Mouse (Mus musculus) neural tube, embryonic 13.5 days (tissue): ENCODE measurements around the gene Josd1. TPM values are rescaled to one million over a fixed set of nuclear protein-coding genes. Genes with fewer than 3 reads are reported as not detected.
A peak's percentile ranks its signal among the peaks of the same experiment; 100 is the strongest.

Experiments
- ATAC-seq: fragments of 200-750 bp; cut with Nextera tagmentation; 2 replicates; pipeline ENCODE4 v1.8.0; 2017; ENCODE audit warnings: low read depth, mild to moderate bottlenecking, moderate TSS enrichment, moderate library complexity
- H3K27ac ChIP-seq: fragments of 300-500 bp; sonication (generic); replicated peaks from 2 replicates; pipeline ENCODE4 v1.5.1; 2015; ENCODE audit warnings: moderate library complexity, mild to moderate bottlenecking, inconsistent platforms
- H3K27me3 ChIP-seq: fragments of 300-500 bp; sonication (generic); 2 replicates; pipeline ENCODE4 v1.6.1; 2015; ENCODE audit warnings: mild to moderate bottlenecking, inconsistent platforms
- H3K36me3 ChIP-seq: fragments of 300-500 bp; sonication (generic); 2 replicates; pipeline ENCODE4 v1.6.1; 2015; ENCODE audit warnings: mild to moderate bottlenecking, inconsistent platforms
- H3K4me1 ChIP-seq: fragments of 300-500 bp; sonication (generic); replicated peaks from 2 replicates; pipeline ENCODE4 v1.6.1; 2015; ENCODE audit warnings: inconsistent platforms
- H3K4me2 ChIP-seq: fragments of 300-500 bp; sonication (generic); 2 replicates; pipeline ENCODE4 v1.6.1; 2015; ENCODE audit warnings: inconsistent platforms, mild to moderate bottlenecking, moderate library complexity
- H3K4me3 ChIP-seq: fragments of 300-500 bp; sonication (generic); 2 replicates; pipeline ENCODE4 v1.5.1; 2015; ENCODE audit warnings: mild to moderate bottlenecking, inconsistent platforms
- H3K9ac ChIP-seq: fragments of 300-500 bp; sonication (generic); 2 replicates; pipeline ENCODE4 v1.6.1; 2015; ENCODE audit warnings: moderate library complexity, mild to moderate bottlenecking, inconsistent platforms
- H3K9me3 ChIP-seq: fragments of 300-500 bp; sonication (generic); 2 replicates; pipeline ENCODE4 v1.6.1; 2016; ENCODE audit warnings: inconsistent platforms
- WGBS: fragments of 180-500 bp; shearing (Covaris S2); methylation state at CpG from one replicate; pipeline ENCODE4 v1.1.7; 2015; 5-methylcytosine and 5-hydroxymethylcytosine counted together
- polyA plus RNA-seq: library from polyadenylated mRNA; unstranded; fragments of >200 nt; fragmentation: Nextera tagmentation; extraction: Ambion mirVana; gene quantifications from 2 replicates; pipeline ENCODE4 v1.2.1, GENCODE M21; 2015

The Josd1 gene
- polyA plus RNA-seq: 20.9 and 21.3 TPM in 2 replicates

GRCm38 (mm10) chr15:79687646-79688267 lies at the start of gene Josd1:
Gene Josd1 (minus strand): TSS chr15:79687919.
- Histone ChIP-seq H3K9me3 (no peaks in the 10 kb centered on the region), H3K27me3 (no peaks in the 10 kb centered on the region), H3K4me1 (peaks cover 69% of the 10 kb centered on the region), H3K9ac (peak within 1 kb of the TSS; percentile 95), H3K36me3 (0 out of 2 replicates have a peak, but pooled peaks cover 3% of the 10 kb centered on the region), H3K4me2 (peak within 1 kb of the TSS; percentile 87), H3K27ac (peak within 1 kb of the TSS; percentile 96), H3K4me3 (peak within 1 kb of the TSS; percentile 93)
- under 1% methylated on average over 70 of the region's 72 CpGs for WGBS
- peak; percentile 47 for ATAC-seq

DNA sequence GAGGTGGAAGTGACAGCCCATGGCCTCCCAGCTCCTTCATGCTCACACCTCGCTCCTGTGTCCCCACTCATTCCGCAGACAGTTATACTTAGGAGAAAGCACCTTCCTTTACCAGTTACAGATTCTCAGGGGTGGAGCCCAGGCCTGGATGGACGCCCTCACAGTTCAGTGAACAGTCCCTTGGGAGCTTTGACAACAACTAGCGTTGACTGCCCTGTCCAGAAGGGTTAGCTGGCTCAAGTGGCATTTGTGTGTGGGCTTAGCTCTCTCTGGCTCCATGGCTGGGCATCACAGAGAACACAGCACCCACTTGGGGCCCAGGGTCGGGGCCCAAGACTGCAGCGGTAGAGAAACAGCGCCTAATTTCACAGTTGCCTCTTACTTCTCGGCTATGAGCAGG lies 46.6 kb upstream of the Josd1 start:
- Histone ChIP-seq H3K36me3 (peaks cover 92% of the 10 kb centered on the region), H3K27ac (no peak overlapping the region), H3K9me3 (no peaks in the 10 kb centered on the region), H3K27me3 (no peaks in the 10 kb centered on the region), H3K4me2 (no peak overlapping the region), H3K9ac (no peak overlapping the region), H3K4me1 (0 out of 2 replicates have a peak, but pooled peaks cover 9% of the 10 kb centered on the region), H3K4me3 (no peak overlapping the region)
- 86% methylated on average over 8 of the region's 8 CpGs for WGBS
- no peak for ATAC-seq

DNA sequence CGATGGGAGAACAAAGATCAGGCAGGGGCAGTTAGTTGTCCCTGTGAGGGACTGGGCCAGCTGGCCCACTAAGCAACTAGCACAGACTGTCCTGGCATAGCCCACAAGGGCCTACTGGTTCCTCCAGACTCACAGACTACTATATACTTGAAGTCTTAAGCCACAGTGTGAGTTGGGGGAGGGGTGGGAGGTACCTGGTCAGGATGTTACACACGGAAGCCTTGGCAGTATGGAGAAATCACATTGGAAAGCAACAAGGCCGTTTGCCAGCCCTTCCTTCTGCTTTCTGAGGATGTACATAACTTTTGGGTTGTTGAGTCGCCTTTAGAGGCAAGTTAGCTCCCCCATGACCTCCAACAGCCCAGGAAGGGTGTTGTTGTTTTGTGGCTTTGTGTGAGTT lies 45.9 kb upstream of the Josd1 start:
- 75% methylated on average over 4 of the region's 4 CpGs for WGBS
- no peak overlapping the region for H3K4me2 ChIP-seq
- no peak overlapping the region for H3K4me3 ChIP-seq
- H3K27ac ChIP-seq: no peak overlapping the region
- H3K9ac ChIP-seq: no peak overlapping the region
- no peak for ATAC-seq
- no peaks in the 10 kb centered on the region for H3K27me3 ChIP-seq
- H3K4me1 ChIP-seq: 0 out of 2 replicates have a peak, but pooled peaks cover 4% of the 10 kb centered on the region
- H3K9me3 ChIP-seq: no peaks in the 10 kb centered on the region
- H3K36me3 ChIP-seq: peaks cover 92% of the 10 kb centered on the region

- Histone ChIP-seq H3K9ac (no peak overlapping the region), H3K4me2 (no peak overlapping the region), H3K36me3 (peaks cover 92% of the 10 kb centered on the region), H3K4me3 (no peak overlapping the region), H3K27ac (no peak overlapping the region), H3K27me3 (no peaks in the 10 kb centered on the region), H3K4me1 (no peaks in the 10 kb centered on the region), H3K9me3 (no peaks in the 10 kb centered on the region)
- no peak for ATAC-seq
- WGBS: 93% methylated on average over 8 of the region's 8 CpGs
Observed at GRCm38 (mm10) chr15:79733192-79733591, 45.5 kb upstream of the Josd1 start.

- ATAC-seq: no peak
- Histone ChIP-seq H3K9ac (no peak overlapping the region), H3K4me2 (no peak overlapping the region), H3K36me3 (peaks cover 92% of the 10 kb centered on the region), H3K4me3 (no peak overlapping the region), H3K27ac (no peak overlapping the region), H3K9me3 (no peaks in the 10 kb centered on the region), H3K27me3 (no peaks in the 10 kb centered on the region), H3K4me1 (no peaks in the 10 kb centered on the region)
- 82% methylated on average over 7 of the region's 7 CpGs for WGBS
Observed at GRCm38 (mm10) chr15:79731554-79731953, 43.8 kb upstream of the Josd1 start.

- H3K36me3 ChIP-seq: peaks cover 94% of the 10 kb centered on the region
- WGBS: 92% methylated on average over 10 of the region's 10 CpGs
- H3K9me3 ChIP-seq: no peaks in the 10 kb centered on the region
- H3K4me1 ChIP-seq: no peaks in the 10 kb centered on the region
- H3K27me3 ChIP-seq: no peaks in the 10 kb centered on the region
- no peak overlapping the region for H3K4me2 ChIP-seq
- H3K9ac ChIP-seq: no peak overlapping the region
- H3K27ac ChIP-seq: no peak overlapping the region
- ATAC-seq: no peak
- no peak overlapping the region for H3K4me3 ChIP-seq
Observed at GRCm38 (mm10) chr15:79728731-79729388, 41.1 kb upstream of the Josd1 start.

- H3K4me1 ChIP-seq: no peaks in the 10 kb centered on the region
- H3K9me3 ChIP-seq: no peaks in the 10 kb centered on the region
- H3K36me3 ChIP-seq: peaks cover 93% of the 10 kb centered on the region
- H3K27ac ChIP-seq: 0 out of 2 replicates have a peak overlapping the region, but pooled peaks have one; percentile 42
- no peak for ATAC-seq
- no peak overlapping the region for H3K9ac ChIP-seq
- 62% methylated on average over 5 of the region's 5 CpGs for WGBS
- no peak overlapping the region for H3K4me2 ChIP-seq
- H3K4me3 ChIP-seq: no peak overlapping the region
- no peaks in the 10 kb centered on the region for H3K27me3 ChIP-seq
Observed at GRCm38 (mm10) chr15:79728311-79728710, 40.6 kb upstream of the Josd1 start.

DNA sequence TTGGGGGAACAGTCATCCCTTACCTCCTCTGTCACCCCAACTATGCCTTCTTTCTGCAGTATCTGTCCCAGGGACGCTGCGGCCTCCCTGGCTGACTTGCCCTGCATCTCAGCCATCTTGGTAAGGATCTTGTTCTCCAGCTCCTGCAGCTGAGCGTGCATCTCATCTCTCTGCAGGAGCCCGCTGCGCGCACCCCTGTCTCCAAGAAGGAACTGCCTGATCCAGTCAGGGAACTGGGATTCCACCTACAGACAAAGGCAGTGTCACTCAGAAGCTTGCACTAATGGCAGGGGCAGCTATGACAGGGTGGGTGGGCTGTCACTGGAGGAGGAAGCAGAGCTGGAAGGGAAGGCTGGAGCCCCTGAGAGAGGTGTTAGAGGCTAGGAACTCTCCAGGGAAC lies 40.1 kb upstream of the Josd1 start:
- no peak overlapping the region for H3K4me3 ChIP-seq
- H3K4me2 ChIP-seq: no peak overlapping the region
- no peak overlapping the region for H3K27ac ChIP-seq
- H3K9ac ChIP-seq: 0 out of 2 replicates have a peak overlapping the region, but pooled peaks have one; percentile 34
- WGBS: 94% methylated on average over 6 of the region's 6 CpGs
- peaks cover 89% of the 10 kb centered on the region for H3K36me3 ChIP-seq
- no peaks in the 10 kb centered on the region for H3K27me3 ChIP-seq
- H3K4me1 ChIP-seq: no peaks in the 10 kb centered on the region
- no peaks in the 10 kb centered on the region for H3K9me3 ChIP-seq
- no peak for ATAC-seq

DNA sequence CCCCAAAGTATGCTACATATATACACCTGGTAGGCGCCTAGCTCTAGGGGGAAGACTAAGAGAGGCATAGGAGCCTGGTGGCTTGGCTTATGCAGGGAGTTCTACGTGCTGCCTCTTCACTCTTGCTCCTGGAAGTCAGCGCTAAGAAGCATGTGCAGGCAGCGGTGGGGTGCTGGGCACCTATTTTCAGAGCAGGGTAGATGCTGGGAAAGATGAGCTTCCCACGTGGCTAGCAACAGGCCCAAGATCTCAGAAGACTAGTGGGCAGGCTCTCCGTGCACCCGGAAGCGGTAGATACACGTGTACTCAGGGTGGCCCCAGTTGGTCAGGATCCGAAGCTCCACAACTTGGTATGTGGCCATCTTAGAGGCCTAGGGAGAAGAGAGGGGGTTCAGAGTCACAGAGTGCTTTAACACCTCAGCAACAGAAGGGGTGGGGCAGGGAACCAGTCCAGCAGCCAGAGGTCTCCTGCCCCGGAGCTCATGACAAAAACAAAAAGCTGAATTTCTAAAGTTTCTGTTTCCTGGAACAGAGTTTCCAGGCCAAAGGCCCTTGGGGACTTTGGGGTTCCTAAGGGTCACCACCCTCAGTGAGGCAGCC lies 37.6 kb upstream of the Josd1 start:
- H3K27me3 ChIP-seq: no peaks in the 10 kb centered on the region
- H3K4me2 ChIP-seq: no peak overlapping the region
- no peaks in the 10 kb centered on the region for H3K9me3 ChIP-seq
- no peak overlapping the region for H3K9ac ChIP-seq
- no peak for ATAC-seq
- no peak overlapping the region for H3K4me3 ChIP-seq
- peaks cover 79% of the 10 kb centered on the region for H3K36me3 ChIP-seq
- 91% methylated on average over 11 of the region's 11 CpGs for WGBS
- H3K4me1 ChIP-seq: no peaks in the 10 kb centered on the region
- H3K27ac ChIP-seq: no peak overlapping the region

DNA sequence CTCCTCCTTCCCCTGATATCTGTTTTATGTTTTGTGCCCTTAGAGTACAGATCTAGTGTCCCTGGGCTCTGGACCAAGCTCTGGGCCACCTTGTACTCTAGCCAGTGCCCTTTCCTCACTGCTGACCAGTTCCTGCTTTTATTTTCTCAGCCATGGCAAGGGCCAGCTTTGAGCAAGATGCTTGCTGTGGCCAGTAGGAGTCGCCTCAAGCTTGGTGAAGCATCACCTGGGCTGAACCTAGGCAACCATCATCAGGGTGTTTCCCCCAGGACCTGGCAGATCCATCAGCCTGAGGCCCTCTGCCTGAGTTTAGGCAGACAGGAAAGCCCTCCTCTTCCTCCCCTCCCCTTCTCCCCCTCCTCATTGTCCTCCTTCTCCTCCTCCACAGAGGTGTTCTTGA lies 35.7 kb upstream of the Josd1 start:
- Histone ChIP-seq H3K27me3 (no peaks in the 10 kb centered on the region), H3K36me3 (peaks cover 80% of the 10 kb centered on the region), H3K27ac (peak overlapping the region; percentile 29; the same call in 1 of the 2 replicates), H3K4me1 (no peaks in the 10 kb centered on the region), H3K4me2 (no peak overlapping the region), H3K4me3 (no peak overlapping the region), H3K9me3 (no peaks in the 10 kb centered on the region), H3K9ac (no peak overlapping the region)
- 60% methylated on average over 1 of the region's 1 CpGs for WGBS
- no peak for ATAC-seq

- Histone ChIP-seq H3K9me3 (no peaks in the 10 kb centered on the region), H3K36me3 (peaks cover 80% of the 10 kb centered on the region), H3K4me3 (no peak overlapping the region), H3K4me2 (no peak overlapping the region), H3K4me1 (no peaks in the 10 kb centered on the region), H3K27ac (no peak overlapping the region), H3K9ac (no peak overlapping the region), H3K27me3 (no peaks in the 10 kb centered on the region)
- WGBS: 92% methylated on average over 4 of the region's 4 CpGs
- no peak for ATAC-seq
Observed at GRCm38 (mm10) chr15:79720796-79721195, 33.1 kb upstream of the Josd1 start.

DNA sequence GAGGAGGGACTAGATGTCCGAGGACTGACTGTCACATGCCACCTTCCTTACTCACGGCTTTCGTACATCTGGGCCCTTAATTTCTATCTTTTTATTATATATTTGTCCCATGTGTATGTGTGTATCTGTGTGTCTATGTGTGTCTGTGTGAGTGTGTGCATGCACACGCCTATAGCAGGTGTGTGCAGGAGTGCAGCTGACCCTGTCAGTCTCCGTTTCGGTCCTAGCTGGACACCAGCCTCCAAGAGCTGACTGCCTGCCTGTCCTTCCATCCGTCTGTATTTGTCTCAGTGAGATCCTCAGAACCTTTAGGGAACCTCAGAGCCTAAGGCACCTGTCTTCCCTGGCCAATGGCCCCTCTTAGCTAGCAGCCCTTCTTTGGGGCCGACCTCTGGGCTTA lies 32.5 kb upstream of the Josd1 start:
- Histone ChIP-seq H3K27me3 (no peaks in the 10 kb centered on the region), H3K4me2 (no peak overlapping the region), H3K4me1 (no peaks in the 10 kb centered on the region), H3K4me3 (no peak overlapping the region), H3K27ac (no peak overlapping the region), H3K9ac (no peak overlapping the region), H3K9me3 (no peaks in the 10 kb centered on the region), H3K36me3 (peaks cover 80% of the 10 kb centered on the region)
- WGBS: 91% methylated on average over 8 of the region's 8 CpGs
- ATAC-seq: no peak
